Mouse (Mus musculus) frontal cortex, postnatal 10 days (tissue): Measurements from ENCODE around the gene Itgb4.

ENCODE experiments used
- DNase-seq, 2 experiments: peaks; one replicate each; pipeline ENCODE4 v3.0.0; 2022; ENCODE audit warnings: low spot score in 2 of 2, mixed read lengths in 1 of 2

Itgb4 gene

GRCm38 (mm10) chr11:115974309-115975082 lies at the start of gene Itgb4:
Itgb4 (plus strand) TSS chr11:115974709.
- DNase-seq = no peak

- no peak for DNase-seq
Measured at GRCm38 (mm10) chr11:115929031-115929430, 45.5 kb upstream of the Itgb4 start.

- no peak for DNase-seq
Measured at GRCm38 (mm10) chr11:115929818-115930217, 44.7 kb upstream of the Itgb4 start.

- DNase-seq = no peak
Measured at GRCm38 (mm10) chr11:115931235-115931634, 43.3 kb upstream of the Itgb4 start.

- DNase-seq = peak; percentile 96 to 98
Measured at GRCm38 (mm10) chr11:115933108-115933746, 41.3 kb upstream of the Itgb4 start, which contains the start of the genes Sap30bp and Recql5. Sap30bp (plus strand) TSS chr11:115933282. Recql5 (minus strand) TSS chr11:115933477.

GRCm38 (mm10) chr11:115933747-115934110 lies 40.8 kb upstream of the Itgb4 start:
- DNase-seq = no peak

GRCm38 (mm10) chr11:115939690-115940329 lies 34.7 kb upstream of the Itgb4 start:
- peak in 1 of 2 experiments; percentile 50 for DNase-seq

GRCm38 (mm10) chr11:115941980-115942379 lies 32.5 kb upstream of the Itgb4 start:
- no peak for DNase-seq

- no peak for DNase-seq
Measured at GRCm38 (mm10) chr11:115945247-115945646, 29.3 kb upstream of the Itgb4 start.

GRCm38 (mm10) chr11:115946221-115946828 lies 28.2 kb upstream of the Itgb4 start:
- DNase-seq = no peak

- DNase-seq = no peak
Measured at GRCm38 (mm10) chr11:115948316-115948715, 26.2 kb upstream of the Itgb4 start.

- no peak for DNase-seq
Measured at GRCm38 (mm10) chr11:115950719-115951118, 23.8 kb upstream of the Itgb4 start.

GRCm38 (mm10) chr11:115954712-115955111 lies 19.8 kb upstream of the Itgb4 start:
- no peak for DNase-seq

- DNase-seq = no peak
Measured at GRCm38 (mm10) chr11:115955195-115955858, 19.2 kb upstream of the Itgb4 start.

- DNase-seq = no peak
Measured at GRCm38 (mm10) chr11:115956453-115956852, 18.1 kb upstream of the Itgb4 start.

- DNase-seq = no peak
Measured at GRCm38 (mm10) chr11:115957971-115958370, 16.5 kb upstream of the Itgb4 start.

- no peak for DNase-seq
Measured at GRCm38 (mm10) chr11:115959018-115959417, 15.5 kb upstream of the Itgb4 start.

GRCm38 (mm10) chr11:115962651-115963412 lies 11.7 kb upstream of the Itgb4 start:
- no peak for DNase-seq

- DNase-seq = no peak
Measured at GRCm38 (mm10) chr11:115964977-115965604, 9.4 kb upstream of the Itgb4 start.

- no peak for DNase-seq
Measured at GRCm38 (mm10) chr11:115968731-115969405, 5.6 kb upstream of the Itgb4 start.
